Mouse (Mus musculus) brain, adult 10 weeks (tissue): ENCODE data around the gene Gm10198. TPM values are rescaled to one million over a fixed set of nuclear protein-coding genes. Genes with fewer than 3 reads are reported as not detected.

Experiments
- polyA plus RNA-seq: library from polyadenylated mRNA; stranded (reverse); fragments of 350-450 nt; fragmentation: Illumina TruSeq; extraction: RNeasy Lipid Tissue Mini Kit (QIAGEN cat#74804); gene quantifications from one replicate; pipeline ENCODE4 v1.2.3, GENCODE M21; 2015; ENCODE audit warnings: low read depth, low replicate concordance

Gene Gm10198
- polyA plus RNA-seq = not detected

GRCm38 (mm10) chr13:111592485-111592884 lies at the start of gene Gm10198:
Gm10198 (plus strand) TSS chr13:111592785.

Other genes with a start within 250 kb of the Gm10198 start
- 82.8 TPM for gene Gpbp1, start 102.7 kb upstream of the Gm10198 start, polyA plus RNA-seq
- not detected for gene Gm49496, start 42.8 kb upstream of the Gm10198 start, polyA plus RNA-seq
- gene Mier3, start 88.2 kb downstream of the Gm10198 start, polyA plus RNA-seq = 10.8 TPM
- gene Map3k1, start 216.2 kb downstream of the Gm10198 start, polyA plus RNA-seq = 4.1 TPM